Mouse (Mus musculus): Measurements from ENCODE around the gene Upf3a. TPM values are rescaled to one million over a fixed set of nuclear protein-coding genes. Genes with fewer than 3 reads are reported as not detected.
"Not testable (repeated sequence)": the region's sequence is repeated elsewhere in the genome, so short reads cannot be mapped to it uniquely, and the experiment has no call there.

Upf3a gene
- polyA plus RNA-seq (2012; ENCODE audit: insufficient read depth, insufficient read length, missing spikeins), result 24.0 and 28.8 TPM in 2 replicates

DNA sequence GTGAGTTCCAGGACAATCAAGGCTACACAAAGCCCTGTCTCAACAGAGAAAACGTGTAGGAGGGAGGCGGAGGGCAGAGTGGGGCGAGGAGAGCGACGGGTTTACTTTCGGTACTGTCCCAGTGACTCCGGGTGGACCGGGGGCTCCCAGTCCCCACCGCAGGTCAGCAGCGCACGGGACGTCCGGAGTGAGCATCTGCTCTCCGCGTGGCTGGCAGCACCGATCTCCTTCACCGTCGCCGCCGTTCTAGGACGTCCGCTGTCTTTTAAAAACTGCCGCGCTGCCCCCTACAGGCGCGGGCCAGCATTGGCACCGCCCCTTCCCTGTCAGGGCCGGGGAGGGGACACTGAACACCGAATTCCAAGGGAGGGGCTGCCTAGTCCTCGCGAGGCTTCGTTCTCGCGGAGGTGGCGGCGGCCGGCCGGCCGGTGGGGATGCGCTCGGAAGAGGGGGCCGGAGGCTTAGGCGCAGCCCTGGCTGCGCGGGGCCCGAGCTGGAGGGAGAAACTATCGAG is at the start of gene Upf3a:
TSS of gene Upf3a (plus strand) at position 366 of the 514 bp plus-strand sequence.
- peak within 1 kb of the TSS; percentile 84 for H3K4me3 ChIP-seq (ENCODE audit: insufficient read depth, low read length)
- no peak for TF ChIP-seq CTCF (IDR thresholded peaks at IDR 0.05; ENCODE audit: low read depth, low read length)
- no peak for TF ChIP-seq POLR2A (IDR thresholded peaks at IDR 0.05; ENCODE audit: borderline replicate concordance, low read depth, low read length)
- peak within 1 kb of the TSS; percentile 90 for H3K27ac ChIP-seq (ENCODE audit: insufficient read depth, low read depth, low read length)
- H3K4me1 ChIP-seq (ENCODE audit: control insufficient read depth, insufficient read depth, low read length), result peaks cover 14% of the 10 kb centered on the region

DNA sequence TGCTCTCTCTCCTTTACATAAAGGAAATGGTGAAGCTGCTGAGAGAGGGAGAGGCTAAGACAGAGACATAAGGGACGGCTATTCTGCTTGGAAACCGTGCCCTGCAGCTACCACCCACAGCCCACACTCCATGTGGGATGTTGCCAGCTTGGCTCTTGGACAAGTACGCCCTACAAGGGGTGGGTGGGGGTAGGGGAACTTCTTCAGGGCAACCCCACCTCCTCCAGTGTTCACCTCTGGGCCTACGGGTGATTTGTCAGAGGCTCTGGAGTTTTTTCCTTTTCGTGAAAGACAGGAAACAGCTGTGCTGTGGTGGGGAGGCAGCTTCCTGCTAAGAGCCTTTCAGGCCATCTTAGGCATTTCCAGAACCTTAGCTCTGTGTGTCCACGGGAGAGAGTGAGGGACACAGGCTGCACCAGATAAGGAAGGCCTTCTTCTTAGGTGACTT is 45.1 kb upstream of the Upf3a start:
- Histone ChIP-seq H3K27ac (ENCODE audit: insufficient read depth, low read depth, low read length) (no peak overlapping the region), H3K4me1 (ENCODE audit: control insufficient read depth, insufficient read depth, low read length) (peaks cover 11% of the 10 kb centered on the region), H3K4me3 (ENCODE audit: insufficient read depth, low read length) (no peak overlapping the region)
- no peak for TF ChIP-seq POLR2A (IDR thresholded peaks at IDR 0.05; ENCODE audit: borderline replicate concordance, low read depth, low read length)
- no peak for TF ChIP-seq CTCF (IDR thresholded peaks at IDR 0.05; ENCODE audit: low read depth, low read length)

DNA sequence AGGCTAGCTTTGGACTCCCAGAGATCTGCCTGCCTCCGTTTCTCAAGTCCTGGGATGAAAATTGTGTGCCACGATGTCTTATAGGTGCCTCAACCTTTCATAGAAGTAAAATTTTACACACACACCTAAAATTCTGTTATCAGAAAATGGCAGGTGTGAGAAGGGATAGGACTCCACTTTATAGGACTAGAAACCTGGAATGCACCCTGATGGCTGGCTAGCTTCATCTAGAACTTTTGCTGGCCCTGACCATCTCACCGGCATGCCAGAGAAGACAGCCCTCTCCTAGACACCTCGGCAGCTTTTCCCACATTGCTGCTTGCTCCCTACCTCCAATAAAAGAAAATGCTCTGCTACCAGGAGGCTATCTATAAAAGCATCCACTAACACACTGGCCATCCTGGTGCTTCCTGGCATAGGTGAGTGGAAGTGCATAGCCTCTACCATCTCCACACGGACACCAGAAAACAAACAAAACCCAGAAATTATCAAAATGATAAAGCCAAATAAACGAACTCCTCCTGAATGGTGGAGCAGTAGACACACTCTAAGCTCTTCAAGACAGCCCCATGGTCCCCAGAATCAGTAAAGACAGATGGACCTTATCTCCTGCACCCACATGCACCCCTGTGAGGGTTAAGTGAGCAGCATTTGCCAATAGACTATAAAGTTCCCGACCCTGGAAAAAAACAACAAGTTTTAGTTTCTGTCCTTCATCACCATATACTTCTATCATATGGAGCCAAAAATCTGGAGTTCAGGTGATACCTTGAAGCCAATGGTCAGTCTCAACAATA is 44.4 kb upstream of the Upf3a start:
- H3K4me3 ChIP-seq (ENCODE audit: insufficient read depth, low read length), result no peak overlapping the region
- H3K27ac ChIP-seq (ENCODE audit: insufficient read depth, low read depth, low read length), result no peak overlapping the region
- H3K4me1 ChIP-seq (ENCODE audit: control insufficient read depth, insufficient read depth, low read length), result peaks cover 11% of the 10 kb centered on the region
- no peak for TF ChIP-seq CTCF (IDR thresholded peaks at IDR 0.05; ENCODE audit: low read depth, low read length)
- no peak for TF ChIP-seq POLR2A (IDR thresholded peaks at IDR 0.05; ENCODE audit: borderline replicate concordance, low read depth, low read length)

DNA sequence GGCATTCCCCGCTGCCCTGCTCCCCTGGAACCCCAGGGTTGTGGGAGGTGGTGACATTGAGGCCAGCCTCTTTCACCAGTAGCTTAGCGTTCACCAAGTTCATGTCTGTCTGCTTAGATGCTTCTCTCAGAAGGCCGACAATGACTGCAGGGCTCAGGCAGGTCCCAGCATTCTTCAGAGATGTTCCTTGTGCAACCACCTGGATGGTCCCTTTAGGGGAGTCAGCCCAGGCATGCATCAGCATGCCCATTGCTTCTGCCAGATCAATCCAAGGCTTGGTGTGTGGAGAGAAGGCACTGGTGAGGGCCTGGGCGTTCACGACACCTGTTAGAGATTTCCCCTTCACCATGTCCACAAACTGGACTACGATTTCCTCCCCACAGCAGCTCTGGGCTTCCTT is 39.2 kb upstream of the Upf3a start:
- not testable (repeated sequence) for H3K4me1 ChIP-seq (ENCODE audit: control insufficient read depth, insufficient read depth, low read length); H3K27ac ChIP-seq (ENCODE audit: insufficient read depth, low read depth, low read length); H3K4me3 ChIP-seq (ENCODE audit: insufficient read depth, low read length)

DNA sequence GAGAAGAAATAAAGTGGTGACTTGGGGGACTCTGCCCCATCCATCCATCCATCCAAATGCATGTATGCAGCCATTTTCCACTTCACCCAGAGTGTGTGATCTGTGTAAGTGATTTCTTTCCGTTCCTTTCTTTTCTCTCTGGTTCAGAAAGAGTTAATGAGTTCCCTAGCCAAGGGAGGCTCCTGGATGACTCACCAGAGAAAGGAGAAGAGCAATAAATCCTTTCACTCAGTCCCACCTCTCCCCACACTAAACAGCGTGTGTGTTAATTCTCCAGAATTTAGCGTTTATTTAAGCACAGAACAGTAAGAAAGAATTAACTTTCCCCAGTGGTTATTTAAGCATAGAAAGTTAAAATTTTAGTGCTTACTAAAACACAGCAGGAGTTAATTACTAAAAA is 37.8 kb upstream of the Upf3a start:
- TF ChIP-seq CTCF (IDR thresholded peaks at IDR 0.05; ENCODE audit: low read depth, low read length), result no peak
- TF ChIP-seq POLR2A (IDR thresholded peaks at IDR 0.05; ENCODE audit: borderline replicate concordance, low read depth, low read length), result no peak
- Histone ChIP-seq H3K4me3 (ENCODE audit: insufficient read depth, low read length) (no peak overlapping the region), H3K27ac (ENCODE audit: insufficient read depth, low read depth, low read length) (no peak overlapping the region), H3K4me1 (ENCODE audit: control insufficient read depth, insufficient read depth, low read length) (peaks cover 6% of the 10 kb centered on the region)

DNA sequence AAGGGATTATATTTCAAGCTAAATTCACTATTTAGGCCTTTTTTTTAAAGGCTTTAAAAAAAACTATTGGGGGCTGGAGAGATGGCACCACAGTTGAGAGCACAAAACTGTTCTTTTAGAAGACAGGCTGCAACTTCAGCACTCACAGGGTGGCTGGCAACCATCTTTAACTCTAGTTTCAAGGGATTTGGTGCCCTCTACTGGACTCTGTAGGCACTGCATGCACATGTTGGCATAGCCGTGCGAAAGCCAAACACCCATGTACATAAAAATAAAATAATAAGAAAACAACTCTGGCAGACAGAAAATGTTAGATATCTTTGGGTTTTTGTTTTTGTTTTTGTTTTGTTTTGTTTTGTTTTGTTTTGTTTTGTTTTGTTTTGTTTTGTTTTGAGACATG is 31.7 kb upstream of the Upf3a start:
- Histone ChIP-seq H3K4me1 (ENCODE audit: control insufficient read depth, insufficient read depth, low read length) (peaks cover under 1% of the 10 kb centered on the region), H3K4me3 (ENCODE audit: insufficient read depth, low read length) (no peak overlapping the region), H3K27ac (ENCODE audit: insufficient read depth, low read depth, low read length) (no peak overlapping the region)
- TF ChIP-seq CTCF (IDR thresholded peaks at IDR 0.05; ENCODE audit: low read depth, low read length) (peak; percentile 63), POLR2A (IDR thresholded peaks at IDR 0.05; ENCODE audit: borderline replicate concordance, low read depth, low read length) (no peak)

DNA sequence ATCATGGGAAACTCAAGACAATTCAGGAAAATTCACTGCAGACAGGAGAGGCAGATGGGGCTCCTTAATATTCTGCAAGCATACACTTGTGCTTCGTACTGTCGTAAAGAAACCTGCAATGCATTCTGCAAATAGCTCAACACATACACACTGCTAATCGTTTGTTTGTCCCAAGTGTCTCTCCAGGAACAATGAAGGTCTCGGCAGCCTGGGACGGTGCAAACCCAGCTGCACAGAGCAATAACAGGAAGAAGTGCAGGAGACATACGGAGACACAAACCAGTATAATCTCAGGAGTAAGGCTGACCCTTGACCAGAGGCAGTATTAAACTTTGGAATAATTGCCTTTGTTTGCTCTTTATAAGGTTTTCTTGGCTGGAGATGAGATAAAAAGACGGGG is 28.9 kb upstream of the Upf3a start:
- TF ChIP-seq POLR2A (IDR thresholded peaks at IDR 0.05; ENCODE audit: borderline replicate concordance, low read depth, low read length) (no peak), CTCF (IDR thresholded peaks at IDR 0.05; ENCODE audit: low read depth, low read length) (no peak)
- Histone ChIP-seq H3K27ac (ENCODE audit: insufficient read depth, low read depth, low read length) (no peak overlapping the region), H3K4me3 (ENCODE audit: insufficient read depth, low read length) (no peak overlapping the region), H3K4me1 (ENCODE audit: control insufficient read depth, insufficient read depth, low read length) (peaks cover 9% of the 10 kb centered on the region)

DNA sequence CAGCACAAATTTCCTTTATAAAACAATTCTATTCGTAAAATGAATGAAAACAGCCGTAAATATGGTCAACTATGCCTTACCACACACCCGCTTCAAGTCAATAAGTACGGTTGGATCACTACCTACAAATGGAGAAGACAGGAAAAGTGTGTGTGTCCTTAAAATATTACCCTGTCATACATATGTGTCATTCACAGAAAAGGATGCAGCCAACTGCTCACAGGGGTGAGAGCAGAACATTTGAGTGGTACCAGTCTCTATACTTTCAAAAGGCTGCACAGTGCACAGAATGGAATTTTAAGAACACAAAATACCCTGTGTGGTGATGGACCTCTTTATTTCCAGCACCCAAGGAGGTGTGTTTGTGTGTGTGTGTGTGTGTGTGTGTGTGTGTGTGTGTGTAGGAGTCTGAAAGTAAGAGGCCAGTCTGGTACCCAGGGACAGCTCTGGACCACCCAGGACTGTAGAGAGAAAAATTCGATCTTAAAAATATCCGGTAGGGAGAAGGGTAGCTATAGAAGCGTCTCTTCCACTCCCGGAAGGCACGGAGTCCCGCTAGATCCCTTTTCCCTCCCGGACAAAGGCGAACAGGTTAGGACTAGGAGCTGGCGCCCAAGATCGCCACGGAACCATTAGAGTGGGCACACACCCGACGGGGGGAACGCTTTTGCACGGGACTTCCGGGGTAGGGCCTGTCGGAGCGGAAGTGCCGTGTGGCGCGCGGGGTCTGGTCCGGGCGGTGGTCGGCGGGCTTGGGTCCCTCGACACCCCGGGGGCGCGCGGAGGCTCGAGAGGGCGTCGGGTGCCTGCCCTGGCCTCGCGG is 28.2 kb upstream of the Upf3a start, which contains the start of gene Cdc16:
TSS of gene Cdc16 (plus strand) at position 695 of the 823 bp plus-strand sequence.
- H3K4me3 ChIP-seq (ENCODE audit: insufficient read depth, low read length), result peak within 1 kb of the TSS; percentile 91
- TF ChIP-seq CTCF (IDR thresholded peaks at IDR 0.05; ENCODE audit: low read depth, low read length) (no peak), POLR2A (IDR thresholded peaks at IDR 0.05; ENCODE audit: borderline replicate concordance, low read depth, low read length) (no peak)
- H3K27ac ChIP-seq (ENCODE audit: insufficient read depth, low read depth, low read length), result peak within 1 kb of the TSS; percentile 45
- H3K4me1 ChIP-seq (ENCODE audit: control insufficient read depth, insufficient read depth, low read length), result peaks cover 9% of the 10 kb centered on the region

DNA sequence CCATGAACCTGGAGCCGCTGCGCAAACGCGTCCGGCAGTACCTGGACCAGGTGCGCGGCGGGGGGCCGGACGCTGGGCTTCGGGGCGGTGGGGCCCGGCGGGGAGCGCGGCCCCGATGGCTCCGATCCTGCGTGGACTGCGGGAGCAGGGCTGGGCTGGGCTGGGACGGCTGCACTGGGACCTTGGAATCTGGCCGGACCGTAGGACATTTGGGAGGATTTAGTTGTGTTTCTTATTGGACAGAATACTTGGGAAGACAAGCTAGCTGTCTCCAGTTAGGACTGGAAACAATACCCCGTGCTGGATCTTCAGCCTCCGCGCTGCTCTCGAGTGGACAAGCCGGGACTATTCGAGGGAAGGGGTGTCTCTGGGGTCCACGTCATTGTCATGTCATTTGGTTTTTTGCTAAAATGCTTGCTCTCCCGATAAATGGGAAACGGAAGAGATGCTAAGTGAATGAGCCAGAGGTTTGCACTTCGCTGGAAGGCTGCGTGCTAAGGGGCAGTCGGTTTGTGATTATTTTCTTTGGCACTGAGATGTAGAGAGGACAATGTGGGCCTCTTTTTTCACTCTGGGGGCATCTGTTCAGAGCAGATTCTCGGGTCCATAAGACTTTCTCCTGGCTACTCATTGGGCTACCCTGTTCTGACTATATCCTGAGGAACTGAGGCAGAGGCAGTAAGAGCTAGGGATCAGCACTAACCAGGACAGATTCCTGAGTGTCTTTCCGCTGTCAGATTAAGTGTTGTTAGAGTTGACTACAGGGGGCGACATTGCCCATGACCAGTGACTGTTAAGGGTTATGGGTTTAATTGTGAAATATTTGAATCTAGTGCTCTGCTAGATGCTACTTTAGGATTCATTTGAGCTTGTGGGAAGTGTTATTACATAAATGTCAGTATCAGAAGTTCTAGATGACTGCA is 27.3 kb upstream of the Upf3a start:
- Histone ChIP-seq H3K27ac (ENCODE audit: insufficient read depth, low read depth, low read length) (peak overlapping the region; percentile 45), H3K4me3 (ENCODE audit: insufficient read depth, low read length) (peak overlapping the region; percentile 91), H3K4me1 (ENCODE audit: control insufficient read depth, insufficient read depth, low read length) (peaks cover 9% of the 10 kb centered on the region)
- TF ChIP-seq POLR2A (IDR thresholded peaks at IDR 0.05; ENCODE audit: borderline replicate concordance, low read depth, low read length), result no peak
- TF ChIP-seq CTCF (IDR thresholded peaks at IDR 0.05; ENCODE audit: low read depth, low read length), result no peak
